Mouse (Mus musculus) right cerebral cortex, adult 18-20 months (tissue): ENCODE data around the gene Mapkapk2.

Experiments used
- DNase-seq: peaks from one replicate; pipeline ENCODE4 v3.0.0; 2022; ENCODE audit warnings: mixed read lengths

Gene Mapkapk2

GRCm38 (mm10) chr1:131015879-131016278, 81.7 kb downstream of the Mapkapk2 start:
- DNase-seq = no peak

GRCm38 (mm10) chr1:131015281-131015680, 82.3 kb downstream of the Mapkapk2 start:
- DNase-seq = no peak

- no peak for DNase-seq
These were observed 83.7 kb downstream of the Mapkapk2 start for GRCm38 (mm10) chr1:131013926-131014325.

GRCm38 (mm10) chr1:131012494-131012893, 85.1 kb downstream of the Mapkapk2 start:
- no peak for DNase-seq

- DNase-seq = no peak
These were observed 87.1 kb downstream of the Mapkapk2 start for GRCm38 (mm10) chr1:131010201-131011153.

- DNase-seq = no peak
These were observed 91.6 kb downstream of the Mapkapk2 start for GRCm38 (mm10) chr1:131006069-131006468.
